Comparison of ENCODE assay signal across 12 mouse cellular contexts in the genomic region with DNA sequence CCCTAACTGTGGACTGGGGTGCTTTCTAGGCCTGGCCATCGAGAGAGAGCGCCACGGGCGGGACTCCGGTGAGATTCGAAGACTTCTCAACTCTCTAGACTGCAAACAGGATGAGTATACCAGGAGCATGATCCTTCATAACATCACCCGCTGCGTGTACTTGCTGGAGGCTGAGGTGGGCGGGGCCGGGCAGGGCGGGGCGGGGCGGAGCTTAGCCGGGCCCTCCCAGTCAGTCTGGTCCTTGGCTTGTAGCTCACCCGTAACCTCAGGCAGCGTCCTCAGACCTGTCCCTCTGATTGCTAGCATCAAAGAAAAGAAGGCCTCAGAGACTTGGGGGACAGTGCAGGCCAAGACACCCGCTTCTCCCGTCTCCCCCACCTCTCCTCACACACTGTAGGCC. TPM values are rescaled to one million over a fixed set of nuclear protein-coding genes. Genes with fewer than 3 reads are reported as not detected.
DNase-seq lines count a peak whose midpoint lies in the region; ATAC-seq and TF ChIP-seq lines count a peak whose summit lies in the region.
"Had no signal": no experiment of that assay in that cellular context is flagged by ENCODE, and none has a peak within 500 bp of the region (broad histone marks: within the 10 kb centered on the region; RNA-seq: fewer than 3 reads in every experiment).

No protein-coding gene starts in this region.

- TF ChIP-seq CTCF in intestine, postnatal 0 days (IDR thresholded peaks at IDR 0.05; ENCODE audit: low read depth) = no peak

- H3K27me3 ChIP-seq in midbrain, embryonic 10.5 days (ENCODE audit: low read depth, poor library complexity, severe bottlenecking) = peaks cover 24% of the 10 kb centered on the region
- H3K27me3 ChIP-seq in midbrain, embryonic 15.5 days (replicated peaks) = no peaks in the 10 kb centered on the region
- no peaks in the 10 kb centered on the region for H3K27me3 ChIP-seq in intestine, postnatal 0 days (replicated peaks; ENCODE audit: control insufficient read depth, insufficient read depth, low read length)
- H3K27me3 ChIP-seq in neural tube, embryonic 12.5 days (replicated peaks) = peaks cover 10% of the 10 kb centered on the region

- no peak overlapping the region for H3K27ac ChIP-seq in midbrain, embryonic 10.5 days (replicated peaks)
- H3K27ac ChIP-seq in midbrain, embryonic 15.5 days = no peak overlapping the region
- no peak overlapping the region for H3K27ac ChIP-seq in intestine, postnatal 0 days (ENCODE audit: low read depth, low read length)
- no peak overlapping the region for H3K27ac ChIP-seq in neural tube, embryonic 12.5 days
- H3K27ac ChIP-seq: heart, embryonic 15.5 days had no signal

- peak; percentile 51 for DNase-seq in midbrain, embryonic 10.5 days (ENCODE audit: low spot score)
- DNase-seq in embryo, embryonic 9.5 days (ENCODE audit: extremely low spot score) = peak; percentile 56
- no peak for DNase-seq in adrenal gland, postnatal 36 days
- no peak for DNase-seq in B cell, adult 2 months
- no peak for DNase-seq in frontal cortex, postnatal 25 days (ENCODE audit: low spot score in 2 of 2)
- DNase-seq: cerebellum, postnatal 36 days had no signal

- peak overlapping the region; percentile 35 for H3K4me3 ChIP-seq in midbrain, embryonic 10.5 days
- no peak overlapping the region for H3K4me3 ChIP-seq in midbrain, embryonic 15.5 days
- no peak overlapping the region for H3K4me3 ChIP-seq in intestine, postnatal 0 days (ENCODE audit: low read depth, low read length)
- no peak overlapping the region for H3K4me3 ChIP-seq in neural tube, embryonic 12.5 days
- H3K4me3 ChIP-seq: heart, embryonic 15.5 days had no signal

- H3K4me1 ChIP-seq in midbrain, embryonic 10.5 days = peaks cover 15% of the 10 kb centered on the region
- H3K4me1 ChIP-seq in midbrain, embryonic 15.5 days = peaks cover 5% of the 10 kb centered on the region
- no peaks in the 10 kb centered on the region; the same call in 1 of the 2 replicates for H3K4me1 ChIP-seq in intestine, postnatal 0 days (replicated peaks; ENCODE audit: control insufficient read depth, insufficient read depth, low read length)
- H3K4me1 ChIP-seq in neural tube, embryonic 12.5 days = peaks cover 4% of the 10 kb centered on the region; the same call in 1 of the 2 replicates

- H3K36me3 ChIP-seq in midbrain, embryonic 10.5 days = no peaks in the 10 kb centered on the region
- no peaks in the 10 kb centered on the region for H3K36me3 ChIP-seq in midbrain, embryonic 15.5 days (replicated peaks)
- H3K36me3 ChIP-seq in intestine, postnatal 0 days (ENCODE audit: control insufficient read depth, insufficient read depth) = no peaks in the 10 kb centered on the region
- H3K36me3 ChIP-seq in neural tube, embryonic 12.5 days = no peaks in the 10 kb centered on the region
- H3K36me3 ChIP-seq: heart, embryonic 15.5 days had no signal

- H3K9me3 ChIP-seq in midbrain, embryonic 10.5 days (replicated peaks) = no peaks in the 10 kb centered on the region
- H3K9me3 ChIP-seq in midbrain, embryonic 15.5 days = no peaks in the 10 kb centered on the region
- H3K9me3 ChIP-seq in intestine, postnatal 0 days (ENCODE audit: control insufficient read depth) = no peaks in the 10 kb centered on the region
- no peaks in the 10 kb centered on the region for H3K9me3 ChIP-seq in neural tube, embryonic 12.5 days
- H3K9me3 ChIP-seq: heart, embryonic 15.5 days had no signal

- H3K9ac ChIP-seq in midbrain, embryonic 15.5 days = no peak overlapping the region
- H3K9ac ChIP-seq in intestine, postnatal 0 days (ENCODE audit: low read depth, low read length) = no peak overlapping the region
- no peak overlapping the region for H3K9ac ChIP-seq in neural tube, embryonic 12.5 days

- no peak for ATAC-seq in midbrain, embryonic 15.5 days (replicated peaks)
- ATAC-seq in intestine, postnatal 0 days = 0 out of 2 replicates have a peak, but pooled peaks have one; percentile 48
- no peak for ATAC-seq in neural tube, embryonic 12.5 days (ENCODE audit: low FRiP score, low read depth)

- no peak overlapping the region for H3K4me2 ChIP-seq in midbrain, embryonic 15.5 days
- H3K4me2 ChIP-seq in intestine, postnatal 0 days (replicated peaks; ENCODE audit: low read depth) = 0 out of 2 replicates have a peak overlapping the region, but pooled peaks have one; percentile 1
- peak overlapping the region; percentile 34 for H3K4me2 ChIP-seq in neural tube, embryonic 12.5 days (replicated peaks)
- H3K4me2 ChIP-seq: heart, embryonic 15.5 days had no signal

- WGBS in midbrain, embryonic 10.5 days = 13% methylated on average over 18 of the region's 18 CpGs
- 13% methylated on average over 18 of the region's 18 CpGs for WGBS in midbrain, embryonic 15.5 days
- 15% methylated on average over 18 of the region's 18 CpGs for WGBS in intestine, postnatal 0 days
- 8% methylated on average over 18 of the region's 18 CpGs for WGBS in neural tube, embryonic 12.5 days

RNA-seq across cellular contexts. Expression of a gene that starts 1.3 kb away (rescaled TPM):
- polyA plus RNA-seq in midbrain, embryonic 10.5 days (2016; fragmentation: Nextera tagmentation; extraction: Ambion mirVana) = not detected in 2 replicates
- not detected in 2 replicates for polyA plus RNA-seq in midbrain, embryonic 15.5 days (2015; fragmentation: Nextera tagmentation; extraction: Ambion mirVana)
- polyA plus RNA-seq in intestine, postnatal 0 days (2015; fragmentation: Nextera tagmentation; extraction: Ambion mirVana) = not detected in 2 replicates
- polyA plus RNA-seq in neural tube, embryonic 12.5 days (2016; fragmentation: Nextera tagmentation; extraction: Ambion mirVana) = not detected in 2 replicates
- total RNA-seq in adrenal gland, postnatal 36 days (2021) = not detected
- total RNA-seq: neutrophil, adult 5-6 weeks had no signal
- polyA plus RNA-seq: heart, embryonic 15.5 days had no signal

RNA-seq across cellular contexts. Expression of a gene that starts 14.6 kb away (rescaled TPM):
- polyA plus RNA-seq in midbrain, embryonic 10.5 days (2016; fragmentation: Nextera tagmentation; extraction: Ambion mirVana) = 28.9 and 31.9 TPM in 2 replicates
- polyA plus RNA-seq in midbrain, embryonic 15.5 days (2015; fragmentation: Nextera tagmentation; extraction: Ambion mirVana) = 37.3 and 39.8 TPM in 2 replicates
- polyA plus RNA-seq in intestine, postnatal 0 days (2015; fragmentation: Nextera tagmentation; extraction: Ambion mirVana) = 9.7 and 10.1 TPM in 2 replicates
- 34.1 and 35.1 TPM in 2 replicates for polyA plus RNA-seq in neural tube, embryonic 12.5 days (2016; fragmentation: Nextera tagmentation; extraction: Ambion mirVana)
- 100 to 1,000 TPM in 1 of 2 experiments, 10 to 100 TPM in 1; 52.5 to 126 TPM for total RNA-seq in adrenal gland, postnatal 36 days (2021)

RNA-seq across cellular contexts. Expression of a gene that starts 17.3 kb away (rescaled TPM):
- polyA plus RNA-seq in midbrain, embryonic 10.5 days (2016; fragmentation: Nextera tagmentation; extraction: Ambion mirVana) = not detected in 2 replicates
- polyA plus RNA-seq in midbrain, embryonic 15.5 days (2015; fragmentation: Nextera tagmentation; extraction: Ambion mirVana) = not detected in 2 replicates
- polyA plus RNA-seq in intestine, postnatal 0 days (2015; fragmentation: Nextera tagmentation; extraction: Ambion mirVana) = not detected in 2 replicates
- not detected in 2 replicates for polyA plus RNA-seq in neural tube, embryonic 12.5 days (2016; fragmentation: Nextera tagmentation; extraction: Ambion mirVana)
- total RNA-seq in adrenal gland, postnatal 36 days (2021) = not detected
- total RNA-seq: neutrophil, adult 5-6 weeks had no signal
- polyA plus RNA-seq: heart, embryonic 15.5 days; limb, embryonic 14.5 days had no signal

RNA-seq across cellular contexts. Expression of a gene that starts 28.6 kb away (rescaled TPM):
- polyA plus RNA-seq in midbrain, embryonic 10.5 days (2016; fragmentation: Nextera tagmentation; extraction: Ambion mirVana) = not detected in 2 replicates
- 0.36 TPM in 1 of 2 replicates, not detected in the other for polyA plus RNA-seq in midbrain, embryonic 15.5 days (2015; fragmentation: Nextera tagmentation; extraction: Ambion mirVana)
- 104 and 125 TPM in 2 replicates for polyA plus RNA-seq in intestine, postnatal 0 days (2015; fragmentation: Nextera tagmentation; extraction: Ambion mirVana)
- not detected in 2 replicates for polyA plus RNA-seq in neural tube, embryonic 12.5 days (2016; fragmentation: Nextera tagmentation; extraction: Ambion mirVana)
- total RNA-seq in adrenal gland, postnatal 36 days (2021) = not detected
- total RNA-seq: neutrophil, adult 5-6 weeks had no signal

RNA-seq across cellular contexts. Expression of a gene that starts 43.5 kb away (rescaled TPM):
- 1.2 and 1.5 TPM in 2 replicates for polyA plus RNA-seq in midbrain, embryonic 10.5 days (2016; fragmentation: Nextera tagmentation; extraction: Ambion mirVana)
- polyA plus RNA-seq in midbrain, embryonic 15.5 days (2015; fragmentation: Nextera tagmentation; extraction: Ambion mirVana) = 11.3 and 11.4 TPM in 2 replicates
- polyA plus RNA-seq in intestine, postnatal 0 days (2015; fragmentation: Nextera tagmentation; extraction: Ambion mirVana) = 0.90 and 1.3 TPM in 2 replicates
- polyA plus RNA-seq in neural tube, embryonic 12.5 days (2016; fragmentation: Nextera tagmentation; extraction: Ambion mirVana) = 3.5 and 3.9 TPM in 2 replicates
- total RNA-seq in adrenal gland, postnatal 36 days (2021) = 1 to 10 TPM; 1.3 to 1.8 TPM
- total RNA-seq: neutrophil, adult 5-6 weeks had no signal

Comparison
In these comparisons a context has a peak if more than half of its experiments do, and no peak if none do; other contexts are left out.
1. DNase-seq: peak in midbrain, embryonic 10.5 days (single experiment) and embryo, embryonic 9.5 days (single experiment); none in adrenal gland, postnatal 36 days (0 of 2), B cell, adult 2 months (0 of 2) and frontal cortex, postnatal 25 days (0 of 2).